Comparison of ENCODE assay signal across 8 mouse cellular contexts in genomic region chr9:94539346-94539865, GRCm38 (mm10). TPM values are rescaled to one million over a fixed set of nuclear protein-coding genes. Genes with fewer than 3 reads are reported as not detected.
DNase-seq lines count a peak whose midpoint lies in the region; ATAC-seq and TF ChIP-seq lines count a peak whose summit lies in the region.

No protein-coding gene starts in this region.

- DNase-seq in kidney, postnatal 4 days, result no peak
- no peak for DNase-seq in hindbrain, postnatal 0 days (ENCODE audit: low spot score)
- DNase-seq in testis, postnatal 10 days (ENCODE audit: low spot score), result no peak
- DNase-seq in cerebellum, postnatal 36 days, result no peak

- no peak for ATAC-seq in kidney, embryonic 15.5 days (replicated peaks; ENCODE audit: low FRiP score)
- no peak for ATAC-seq in hindbrain, postnatal 0 days
- ATAC-seq in neural tube, embryonic 12.5 days (ENCODE audit: low FRiP score, low read depth), result no peak
- no peak for ATAC-seq in inflammation-experienced regulatory T-cells, adult 6 months

- no peaks in the 10 kb centered on the region for H3K36me3 ChIP-seq in kidney, embryonic 15.5 days
- H3K36me3 ChIP-seq in hindbrain, postnatal 0 days (ENCODE audit: insufficient read depth, low read length), result no peaks in the 10 kb centered on the region
- no peaks in the 10 kb centered on the region for H3K36me3 ChIP-seq in neural tube, embryonic 12.5 days

- WGBS in kidney, embryonic 15.5 days, result 36% methylated on average over 8 of the region's 8 CpGs
- 29% methylated on average over 8 of the region's 8 CpGs for WGBS in hindbrain, postnatal 0 days
- 20% methylated on average over 8 of the region's 8 CpGs for WGBS in neural tube, embryonic 12.5 days

- TF ChIP-seq CTCF in cortical plate, adult 2 months (IDR thresholded peaks at IDR 0.05; ENCODE audit: extremely low read depth, insufficient read depth, low read length), result no peak
- TF ChIP-seq CTCF in hindbrain, postnatal 0 days (IDR thresholded peaks at IDR 0.05; ENCODE audit: low read depth), result no peak

- peak overlapping the region; percentile 80 for H3K9ac ChIP-seq in kidney, embryonic 15.5 days
- H3K9ac ChIP-seq in hindbrain, postnatal 0 days (replicated peaks; ENCODE audit: low read length), result 0 out of 2 replicates have a peak overlapping the region, but pooled peaks have one; percentile 86
- H3K9ac ChIP-seq in neural tube, embryonic 12.5 days, result no peak overlapping the region

- no peaks in the 10 kb centered on the region for H3K9me3 ChIP-seq in kidney, embryonic 15.5 days (replicated peaks)
- no peaks in the 10 kb centered on the region for H3K9me3 ChIP-seq in hindbrain, postnatal 0 days (ENCODE audit: low read length)
- H3K9me3 ChIP-seq in neural tube, embryonic 12.5 days, result no peaks in the 10 kb centered on the region

- TF ChIP-seq POLR2A in cortical plate, adult 2 months (IDR thresholded peaks at IDR 0.05; ENCODE audit: extremely low read depth, insufficient read depth, low read length), result no peak

- peaks cover 19% of the 10 kb centered on the region for H3K4me1 ChIP-seq in kidney, embryonic 15.5 days
- peaks cover 1% of the 10 kb centered on the region; the same call in 1 of the 2 replicates for H3K4me1 ChIP-seq in cortical plate, adult 2 months (ENCODE audit: control insufficient read depth, insufficient read depth, low read length)
- no peaks in the 10 kb centered on the region for H3K4me1 ChIP-seq in hindbrain, postnatal 0 days (ENCODE audit: insufficient read depth, low read length)
- H3K4me1 ChIP-seq in neural tube, embryonic 12.5 days, result peaks cover 9% of the 10 kb centered on the region

- peak overlapping the region; percentile 59 for H3K4me3 ChIP-seq in kidney, embryonic 15.5 days (replicated peaks)
- H3K4me3 ChIP-seq in cortical plate, adult 2 months (ENCODE audit: insufficient read depth, low read length), result peak overlapping the region; percentile 81; the same call in 1 of the 2 replicates
- peak overlapping the region; percentile 87 for H3K4me3 ChIP-seq in hindbrain, postnatal 0 days (ENCODE audit: low read length)
- H3K4me3 ChIP-seq in neural tube, embryonic 12.5 days, result 0 out of 2 replicates have a peak overlapping the region, but pooled peaks have one; percentile 80

- H3K27ac ChIP-seq in kidney, embryonic 15.5 days, result peak overlapping the region; percentile 95; the same call in 1 of the 2 replicates
- H3K27ac ChIP-seq in cortical plate, adult 2 months (ENCODE audit: insufficient read depth, low read length), result no peak overlapping the region
- H3K27ac ChIP-seq in hindbrain, postnatal 0 days, result 0 out of 2 replicates have a peak overlapping the region, but pooled peaks have one; percentile 98
- no peak overlapping the region for H3K27ac ChIP-seq in neural tube, embryonic 12.5 days

- H3K4me2 ChIP-seq in kidney, embryonic 15.5 days, result peak overlapping the region; percentile 79
- peak overlapping the region; percentile 93 for H3K4me2 ChIP-seq in hindbrain, postnatal 0 days (ENCODE audit: low read depth, low read length)
- H3K4me2 ChIP-seq in neural tube, embryonic 12.5 days (replicated peaks), result peak overlapping the region; percentile 89

- H3K27me3 ChIP-seq in kidney, embryonic 15.5 days, result no peaks in the 10 kb centered on the region
- H3K27me3 ChIP-seq in hindbrain, postnatal 0 days (ENCODE audit: insufficient read depth, low read length), result no peaks in the 10 kb centered on the region
- H3K27me3 ChIP-seq in neural tube, embryonic 12.5 days (replicated peaks), result no peaks in the 10 kb centered on the region

RNA-seq across cellular contexts. Expression of gene 1190002N15Rik, which starts 1.5 kb away (rescaled TPM):
- 8.6 and 12.0 TPM in 2 replicates for polyA plus RNA-seq in kidney, embryonic 15.5 days (2015; fragmentation: Nextera tagmentation; extraction: Ambion mirVana)
- 27.5 and 28.5 TPM in 2 replicates for polyA plus RNA-seq in cortical plate, adult 2 months (2012; rRNA removed)
- total RNA-seq in hindbrain, postnatal 0 days (2014; rRNA removed), result 32.4 and 35.4 TPM in 2 replicates
- 9.4 and 9.6 TPM in 2 replicates for polyA plus RNA-seq in hindbrain, postnatal 0 days (2015; fragmentation: Nextera tagmentation; extraction: Ambion mirVana)
- polyA plus RNA-seq in neural tube, embryonic 12.5 days (2016; fragmentation: Nextera tagmentation; extraction: Ambion mirVana), result 27.4 and 30.4 TPM in 2 replicates
- polyA plus RNA-seq in inflammation-experienced regulatory T-cells, adult 6 months (2017; shearing (Covaris generic)), result 1 to 10 TPM; 3.7 to 6.8 (median 4.0) TPM

Comparison
In these comparisons a context has a peak if more than half of its experiments do, and no peak if none do; other contexts are left out.
1. H3K27ac ChIP-seq: peak in kidney, embryonic 15.5 days (single experiment) and hindbrain, postnatal 0 days (single experiment); none in cortical plate, adult 2 months (single experiment) and neural tube, embryonic 12.5 days (single experiment).
2. Peak in every context shown above with its lines, with median percentiles within 50 percentile points of each other: H3K4me2 ChIP-seq and H3K4me3 ChIP-seq.